Mouse (Mus musculus) neural tube, embryonic 14.5 days (tissue): ENCODE results near the gene Pheta2. TPM values are rescaled to one million over a fixed set of nuclear protein-coding genes. Genes with fewer than 3 reads are reported as not detected.

Experiments
- ATAC-seq: fragments of 200-750 bp; cut with Nextera tagmentation; 2 replicates; pipeline ENCODE4 v1.8.0; 2017; ENCODE audit warnings: low read depth, mild to moderate bottlenecking, moderate TSS enrichment, moderate library complexity
- H3K27ac ChIP-seq: fragments of 300-500 bp; sonication (generic); 2 replicates; pipeline ENCODE4 v1.5.1; 2014; ENCODE audit warnings: low read depth, mild to moderate bottlenecking, control low read depth, low read length, moderate library complexity, mixed read lengths
- H3K27me3 ChIP-seq: fragments of 300-500 bp; sonication (generic); 2 replicates; pipeline ENCODE4 v1.6.1; 2014; ENCODE audit warnings: low read length; ENCODE audit not compliant: control insufficient read depth, insufficient read depth
- H3K36me3 ChIP-seq: fragments of 300-500 bp; sonication (generic); 2 replicates; pipeline ENCODE4 v1.6.1; 2014; ENCODE audit warnings: low read length, mixed read lengths; ENCODE audit not compliant: control insufficient read depth, insufficient read depth
- H3K4me1 ChIP-seq: fragments of 300-500 bp; sonication (generic); 2 replicates; pipeline ENCODE4 v1.6.1; 2014; ENCODE audit warnings: low read length; ENCODE audit not compliant: control insufficient read depth, insufficient read depth
- H3K4me2 ChIP-seq: fragments of 300-500 bp; sonication (generic); 2 replicates; pipeline ENCODE4 v1.6.1; 2014; ENCODE audit warnings: mild to moderate bottlenecking, low read depth, low read length, control low read depth
- H3K4me3 ChIP-seq: fragments of 300-500 bp; sonication (generic); 2 replicates; pipeline ENCODE4 v1.5.1; 2014; ENCODE audit warnings: low read depth, low read length, control low read depth, mixed read lengths
- H3K9ac ChIP-seq: fragments of 300-500 bp; sonication (generic); replicated peaks from 2 replicates; pipeline ENCODE4 v1.6.1; 2014; ENCODE audit warnings: low read depth, mild to moderate bottlenecking, control low read depth, low read length, mixed read lengths
- H3K9me3 ChIP-seq: fragments of 300-500 bp; sonication (generic); 2 replicates; pipeline ENCODE4 v1.6.1; 2016; ENCODE audit warnings: low read length; ENCODE audit not compliant: control insufficient read depth
- WGBS: fragments of 180-500 bp; shearing (Covaris S2); extraction: QIAGEN DNeasy Blood & Tissue Kit; methylation state at CpG from one replicate; pipeline ENCODE4 v1.1.7; 2014; 5-methylcytosine and 5-hydroxymethylcytosine counted together
- polyA plus RNA-seq: library from polyadenylated mRNA; unstranded; fragments of >200 nt; fragmentation: Nextera tagmentation; extraction: Ambion mirVana; gene quantifications from 2 replicates; pipeline ENCODE4 v1.2.1, GENCODE M21; 2014

The Pheta2 gene
- polyA plus RNA-seq, 1 experiment from 2014 or later = 0.87 TPM

DNA sequence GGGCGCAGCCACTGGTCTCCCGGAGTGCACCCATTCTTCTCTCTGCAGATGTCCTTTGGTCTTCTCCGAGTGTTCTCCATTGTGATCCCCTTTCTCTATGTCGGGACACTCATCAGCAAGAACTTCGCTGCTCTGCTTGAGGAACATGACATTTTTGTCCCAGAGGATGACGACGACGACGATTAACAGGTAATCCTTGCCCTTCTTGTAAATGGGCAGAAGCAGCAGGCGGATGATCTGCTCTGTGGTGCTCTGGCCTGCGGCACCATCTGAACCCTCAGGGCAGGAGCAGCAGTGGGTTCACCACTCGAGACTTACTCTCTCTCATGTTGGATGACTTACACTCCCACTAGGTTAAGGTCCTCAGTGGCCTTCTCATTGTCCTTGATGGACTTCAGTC, 9.1 kb downstream of the Pheta2 start:
- H3K4me1 ChIP-seq = peaks cover 15% of the 10 kb centered on the region
- ATAC-seq = no peak
- H3K9ac ChIP-seq = no peak overlapping the region
- H3K36me3 ChIP-seq = peaks cover 29% of the 10 kb centered on the region
- no peak overlapping the region for H3K4me3 ChIP-seq
- 96% methylated on average over 12 of the region's 12 CpGs for WGBS
- no peak overlapping the region for H3K4me2 ChIP-seq
- H3K27ac ChIP-seq = no peak overlapping the region
- no peaks in the 10 kb centered on the region for H3K27me3 ChIP-seq
- no peaks in the 10 kb centered on the region for H3K9me3 ChIP-seq

- no peak for ATAC-seq
- H3K36me3 ChIP-seq = peaks cover 29% of the 10 kb centered on the region
- H3K4me1 ChIP-seq = peaks cover 20% of the 10 kb centered on the region
- H3K9me3 ChIP-seq = no peaks in the 10 kb centered on the region
- 91% methylated on average over 8 of the region's 8 CpGs for WGBS
- H3K27me3 ChIP-seq = no peaks in the 10 kb centered on the region
- H3K27ac ChIP-seq = no peak overlapping the region
- H3K4me3 ChIP-seq = no peak overlapping the region
- H3K4me2 ChIP-seq = no peak overlapping the region
- H3K9ac ChIP-seq = no peak overlapping the region
Observed at GRCm38 (mm10) chr15:82348258-82348998, 9.7 kb downstream of the Pheta2 start.

- WGBS = 85% methylated on average over 2 of the region's 2 CpGs
- H3K27me3 ChIP-seq = peaks cover 3% of the 10 kb centered on the region; the same call in 1 of the 2 replicates
Observed at GRCm38 (mm10) chr15:82348999-82349341, 10.2 kb downstream of the Pheta2 start.

DNA sequence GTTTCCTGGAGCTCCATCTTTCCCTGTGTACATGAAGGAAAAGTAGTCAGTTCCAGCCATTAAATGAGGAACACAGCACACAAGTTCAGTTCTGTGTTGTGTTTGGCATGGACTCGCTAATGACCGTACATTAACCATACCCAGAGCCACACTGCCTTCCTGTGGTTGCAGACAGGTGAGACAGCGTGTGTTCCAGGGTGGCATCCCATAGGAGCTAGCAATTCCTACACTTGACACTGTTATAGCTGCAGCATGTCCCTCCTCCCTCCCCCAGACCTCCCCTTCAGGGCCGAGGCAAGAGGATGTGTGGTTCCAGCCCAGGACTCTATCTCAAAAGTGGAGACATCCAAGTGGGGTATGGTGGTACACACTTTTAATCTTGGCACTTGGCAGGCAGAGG, 11.6 kb downstream of the Pheta2 start:
- Histone ChIP-seq H3K4me3 (no peak overlapping the region), H3K36me3 (peaks cover 29% of the 10 kb centered on the region), H3K27ac (no peak overlapping the region), H3K9ac (no peak overlapping the region), H3K9me3 (no peaks in the 10 kb centered on the region), H3K27me3 (peaks cover 3% of the 10 kb centered on the region; the same call in 1 of the 2 replicates), H3K4me2 (no peak overlapping the region), H3K4me1 (peaks cover 25% of the 10 kb centered on the region)
- ATAC-seq = no peak
- 92% methylated on average over 4 of the region's 4 CpGs for WGBS

More at GRCm38 (mm10) chr15:82348999-82349341, 10.2 kb downstream of the Pheta2 start:
- no peak overlapping the region for H3K9ac ChIP-seq
- H3K9me3 ChIP-seq = no peaks in the 10 kb centered on the region
- no peak overlapping the region for H3K4me3 ChIP-seq
- ATAC-seq = no peak
- no peak overlapping the region for H3K27ac ChIP-seq
- peaks cover 29% of the 10 kb centered on the region for H3K36me3 ChIP-seq
- peaks cover 20% of the 10 kb centered on the region for H3K4me1 ChIP-seq
- H3K4me2 ChIP-seq = no peak overlapping the region

GRCm38 (mm10) chr15:82351480-82351879, 12.7 kb downstream of the Pheta2 start:
- 79% methylated on average over 3 of the region's 3 CpGs for WGBS
- no peaks in the 10 kb centered on the region for H3K9me3 ChIP-seq
- peaks cover 25% of the 10 kb centered on the region for H3K4me1 ChIP-seq
- peaks cover 29% of the 10 kb centered on the region for H3K36me3 ChIP-seq
- H3K4me3 ChIP-seq = no peak overlapping the region
- H3K9ac ChIP-seq = no peak overlapping the region
- no peak for ATAC-seq
- H3K27me3 ChIP-seq = peaks cover 3% of the 10 kb centered on the region; the same call in 1 of the 2 replicates
- no peak overlapping the region for H3K27ac ChIP-seq
- no peak overlapping the region for H3K4me2 ChIP-seq

DNA sequence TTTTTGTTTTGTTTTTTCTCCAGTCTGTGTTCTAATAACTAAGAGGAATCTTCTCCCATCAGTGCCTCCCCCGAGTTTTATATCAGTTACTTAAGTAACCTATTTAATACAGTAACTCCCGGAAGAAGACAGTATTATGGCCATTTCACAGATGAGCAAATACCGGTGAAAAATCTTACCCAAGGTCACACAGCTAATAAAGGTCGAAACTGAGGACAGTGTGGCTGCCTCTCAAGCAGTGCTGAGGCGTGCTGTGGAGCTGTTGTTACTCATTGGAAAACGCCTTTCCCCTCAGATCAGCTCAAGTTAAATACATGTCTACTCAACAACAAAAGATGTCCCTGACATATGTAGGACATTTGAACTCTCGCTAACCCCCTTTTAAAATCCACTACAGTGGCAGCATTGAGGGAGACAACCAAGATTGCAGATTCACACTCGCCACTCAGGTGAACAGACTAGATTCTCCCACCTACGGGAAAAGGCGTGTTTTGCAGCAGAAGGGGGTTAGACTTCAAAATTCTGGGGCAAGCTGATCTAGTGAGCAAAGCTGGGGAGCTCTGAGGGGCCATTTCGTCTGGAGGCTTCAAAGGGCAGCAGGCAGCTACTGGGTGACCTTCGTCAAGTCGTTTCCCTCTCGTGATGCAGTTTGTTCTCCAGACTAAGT, 14.5 kb downstream of the Pheta2 start:
- Histone ChIP-seq H3K9me3 (no peaks in the 10 kb centered on the region), H3K27me3 (peaks cover 3% of the 10 kb centered on the region; the same call in 1 of the 2 replicates), H3K27ac (peak overlapping the region; percentile 86; the same call in 1 of the 2 replicates), H3K4me3 (peak overlapping the region; percentile 97), H3K9ac (peak overlapping the region; percentile 96), H3K36me3 (peaks cover 26% of the 10 kb centered on the region), H3K4me2 (peak overlapping the region; percentile 91), H3K4me1 (peaks cover 12% of the 10 kb centered on the region)
- no peak for ATAC-seq
- 31% methylated on average over 14 of the region's 14 CpGs for WGBS

- Histone ChIP-seq H3K4me1 (peaks cover 12% of the 10 kb centered on the region), H3K4me3 (peak overlapping the region; percentile 97), H3K27me3 (peaks cover 3% of the 10 kb centered on the region; the same call in 1 of the 2 replicates), H3K27ac (peak overlapping the region; percentile 86), H3K36me3 (peaks cover 21% of the 10 kb centered on the region), H3K9me3 (no peaks in the 10 kb centered on the region), H3K9ac (peak overlapping the region; percentile 96), H3K4me2 (peak overlapping the region; percentile 91)
- under 1% methylated on average over 23 of the region's 23 CpGs for WGBS
- ATAC-seq = peak; percentile 55
Observed at GRCm38 (mm10) chr15:82353745-82354113, 15.0 kb downstream of the Pheta2 start.

GRCm38 (mm10) chr15:82354126-82354945, 15.6 kb downstream of the Pheta2 start, which contains the start of gene Ndufa6:
Ndufa6 (minus strand) TSS chr15:82354322.
- Histone ChIP-seq H3K36me3 (peaks cover 17% of the 10 kb centered on the region), H3K27me3 (peaks cover 3% of the 10 kb centered on the region; the same call in 1 of the 2 replicates), H3K4me1 (peaks cover 12% of the 10 kb centered on the region), H3K9ac (peak within 1 kb of the TSS; percentile 96), H3K4me3 (peak within 1 kb of the TSS; percentile 97), H3K4me2 (peak within 1 kb of the TSS; percentile 91), H3K9me3 (no peaks in the 10 kb centered on the region), H3K27ac (peak within 1 kb of the TSS; percentile 86)
- ATAC-seq = peak; percentile 99
- 2% methylated on average over 57 of the region's 57 CpGs for WGBS
